Mouse (Mus musculus) ES-E14 (cell line): Measurements from ENCODE around the gene Ica1l. TPM values are rescaled to one million over a fixed set of nuclear protein-coding genes. Genes with fewer than 3 reads are reported as not detected.
"Not testable (repeated sequence)": the region's sequence is repeated elsewhere in the genome, so short reads cannot be mapped to it uniquely, and the experiment has no call there.

Experiments
- DNase-seq: peaks from one replicate; pipeline ENCODE4 v3.0.0-alpha.2; 2013; ENCODE audit warnings: low read depth, low spot score
- H3K27ac ChIP-seq: 2 replicates; pipeline ENCODE4 v1.5.1; 2012; ENCODE audit warnings: low read depth, mild to moderate bottlenecking, low read length, moderate library complexity, mixed read lengths; ENCODE audit not compliant: poor library complexity, insufficient read depth, severe bottlenecking
- H3K36me3 ChIP-seq: 2 replicates; pipeline ENCODE4 v1.6.1; 2012; ENCODE audit warnings: mild to moderate bottlenecking, low read length, moderate library complexity, mixed read lengths; ENCODE audit not compliant: control insufficient read depth, poor library complexity, insufficient read depth, severe bottlenecking
- H3K4me1 ChIP-seq, 2 experiments: fragments of 150-350 bp in 1 of 2; sonication (generic) in 1 of 2; 2 replicates each; pipeline ENCODE4 v1.6.1; 2012; ENCODE audit warnings: low read length in 2 of 2, mild to moderate bottlenecking in 1 of 2, mixed read lengths in 1 of 2; ENCODE audit not compliant: control insufficient read depth in 2 of 2, insufficient read depth in 2 of 2, poor library complexity in 1 of 2
- H3K4me3 ChIP-seq, 2 experiments: fragments of 150-350 bp in 1 of 2; sonication (generic) in 1 of 2; 2 replicates each; pipeline ENCODE4 v1.5.1; 2012; ENCODE audit warnings: low read length in 2 of 2, low read depth in 1 of 2, mild to moderate bottlenecking in 1 of 2, mixed read lengths in 1 of 2; ENCODE audit not compliant: insufficient read depth in 1 of 2, poor library complexity in 1 of 2, severe bottlenecking in 1 of 2
- H3K9ac ChIP-seq: 2 replicates; pipeline ENCODE4 v1.6.1; 2012; ENCODE audit warnings: low read depth, mild to moderate bottlenecking, low read length, mixed read lengths; ENCODE audit not compliant: poor library complexity, insufficient read depth, severe bottlenecking
- H3K9me3 ChIP-seq: fragments of 150-350 bp; sonication (generic); 2 replicates; pipeline ENCODE4 v1.6.1; 2012; ENCODE audit warnings: low read depth, mild to moderate bottlenecking, low read length; ENCODE audit not compliant: control insufficient read depth, insufficient read depth
- CHD2 ChIP-seq: IDR thresholded peaks from 2 replicates; pipeline ENCODE4 v1.6.1; 2014; ENCODE audit warnings: mild to moderate bottlenecking, low read depth, low read length, inconsistent platforms
- HCFC1 ChIP-seq: IDR thresholded peaks from 2 replicates; pipeline ENCODE4 v1.6.1; 2012; ENCODE audit warnings: low read length, inconsistent platforms, borderline replicate concordance; ENCODE audit not compliant: insufficient read depth
- MAFK ChIP-seq: IDR thresholded peaks from 2 replicates; pipeline ENCODE4 v1.6.1; 2014; ENCODE audit warnings: mild to moderate bottlenecking, low read depth, low read length, inconsistent platforms; ENCODE audit not compliant: insufficient read depth
- ZC3H11A ChIP-seq: IDR thresholded peaks from 2 replicates; pipeline ENCODE4 v1.6.1; 2012; ENCODE audit warnings: low read depth, mild to moderate bottlenecking, inconsistent platforms, low read length, borderline replicate concordance
- ZNF384 ChIP-seq: IDR thresholded peaks from 2 replicates; pipeline ENCODE4 v1.6.1; 2012; ENCODE audit warnings: low read depth, low read length, inconsistent platforms
- in situ Hi-C, 2 experiments: fragments of 600-800 bp; cut with MboI; formaldehyde crosslinking; loops; one replicate each; pipeline ENCODE4 v1.15.1; 2025; ENCODE audit warnings: low sequenced_read_pairs in 2 of 2, inconsistent platforms in 1 of 2; ENCODE audit not compliant: unreplicated experiment in 2 of 2
- total RNA-seq: library from RNA; depleted of rRNA; stranded (reverse); fragments of 300-350 nt; gene quantifications from 2 replicates; pipeline ENCODE4 v1.2.3, GENCODE M21; 2012; rRNA removed

Ica1l gene
- 1.3 and 2.5 TPM in 2 replicates for total RNA-seq

DNA sequence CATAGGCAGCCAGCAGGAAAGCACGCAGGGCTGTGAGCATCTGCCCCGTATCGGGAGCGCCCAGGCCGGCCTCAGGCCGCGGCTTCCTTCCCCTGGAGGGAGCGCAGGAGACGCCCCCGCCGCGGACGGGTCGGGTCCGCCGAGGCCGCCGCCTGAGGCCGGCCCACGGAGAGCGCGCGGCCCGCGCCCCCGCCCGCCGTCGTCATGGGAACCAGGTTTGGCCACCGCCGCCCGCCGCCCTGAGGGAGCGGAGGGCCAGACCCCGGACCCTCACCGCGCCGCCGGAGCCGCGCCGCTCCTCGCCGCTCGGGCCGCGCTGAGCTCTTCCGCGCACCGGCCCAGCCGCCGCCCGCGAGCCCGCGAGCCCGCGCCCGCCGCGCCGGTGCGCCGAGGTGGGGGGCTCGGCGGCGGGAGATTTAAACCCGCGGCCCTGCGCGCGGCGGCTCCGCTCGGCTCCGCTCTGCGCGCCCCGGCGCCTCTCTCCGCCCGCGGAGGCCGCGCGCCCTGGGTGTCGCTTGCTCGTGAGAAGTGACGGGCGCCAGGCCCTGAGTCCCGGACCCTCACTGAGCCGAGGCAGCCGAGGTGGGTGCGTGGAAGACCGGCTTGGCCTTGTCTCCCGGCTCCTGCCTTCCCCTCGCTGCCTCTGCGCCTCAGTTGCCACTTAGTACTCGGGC is at the start of gene Ica1l:
Gene Ica1l (minus strand): TSS at position 389 of the 674 bp plus-strand sequence.
- no peak within 1 kb of the TSS for H3K27ac ChIP-seq
- no peak for DNase-seq
- TF ChIP-seq CHD2 (no peak), ZNF384 (no peak), ZC3H11A (no peak), HCFC1 (no peak), MAFK (no peak)
- H3K9ac ChIP-seq, result peak within 1 kb of the TSS; percentile 80
- in situ Hi-C loops, result no loop called here
- H3K36me3 ChIP-seq, result no peaks in the 10 kb centered on the region
- peak within 1 kb of the TSS; percentile 80 to 85 for H3K4me3 ChIP-seq
- H3K4me1 ChIP-seq, result no peaks in the 10 kb centered on the region
- no peaks in the 10 kb centered on the region for H3K9me3 ChIP-seq

GRCm38 (mm10) chr1:60076411-60076810 is 33.4 kb upstream of the Ica1l start:
- Histone ChIP-seq H3K9ac (no peak overlapping the region), H3K9me3 (no peaks in the 10 kb centered on the region), H3K4me3 (no peak overlapping the region), H3K27ac (peak overlapping the region; percentile 1; the same call in 1 of the 2 replicates), H3K4me1 (peaks cover 0 to 4% of the 10 kb centered on the region in 2 experiments; a peak in 2 of 4 replicates), H3K36me3 (peaks cover 20% of the 10 kb centered on the region)
- in situ Hi-C loops, result no loop called here
- no peak for DNase-seq
- no peak for TF ChIP-seq ZC3H11A
- TF ChIP-seq HCFC1, result no peak
- no peak for TF ChIP-seq CHD2
- no peak for TF ChIP-seq MAFK
- TF ChIP-seq ZNF384, result no peak

- Histone ChIP-seq H3K27ac (no peak overlapping the region), H3K4me1 (peaks cover 0 to 4% of the 10 kb centered on the region in 2 experiments; a peak in 2 of 4 replicates), H3K9ac (no peak overlapping the region), H3K4me3 (no peak overlapping the region), H3K9me3 (no peaks in the 10 kb centered on the region), H3K36me3 (peaks cover 18% of the 10 kb centered on the region)
- TF ChIP-seq CHD2, result no peak
- TF ChIP-seq MAFK, result no peak
- TF ChIP-seq ZNF384, result no peak
- no peak for TF ChIP-seq HCFC1
- no peak for TF ChIP-seq ZC3H11A
- DNase-seq, result no peak
- in situ Hi-C loops, result no loop called here
Measured at GRCm38 (mm10) chr1:60075590-60075989, 32.6 kb upstream of the Ica1l start.

- DNase-seq, result no peak
- H3K9ac ChIP-seq, result no peak overlapping the region
- H3K9me3 ChIP-seq, result no peaks in the 10 kb centered on the region
- H3K36me3 ChIP-seq, result peaks cover 16% of the 10 kb centered on the region
- in situ Hi-C loops, result no loop called here
- H3K4me1 ChIP-seq, result peaks cover 0 to 4% of the 10 kb centered on the region in 2 experiments; a peak in 2 of 4 replicates
- H3K4me3 ChIP-seq, result no peak overlapping the region
- TF ChIP-seq HCFC1, result no peak
- no peak for TF ChIP-seq ZC3H11A
- no peak for TF ChIP-seq MAFK
- no peak for TF ChIP-seq CHD2
- TF ChIP-seq ZNF384, result no peak
- no peak overlapping the region for H3K27ac ChIP-seq
Measured at GRCm38 (mm10) chr1:60074935-60075334, 32.0 kb upstream of the Ica1l start.

DNA sequence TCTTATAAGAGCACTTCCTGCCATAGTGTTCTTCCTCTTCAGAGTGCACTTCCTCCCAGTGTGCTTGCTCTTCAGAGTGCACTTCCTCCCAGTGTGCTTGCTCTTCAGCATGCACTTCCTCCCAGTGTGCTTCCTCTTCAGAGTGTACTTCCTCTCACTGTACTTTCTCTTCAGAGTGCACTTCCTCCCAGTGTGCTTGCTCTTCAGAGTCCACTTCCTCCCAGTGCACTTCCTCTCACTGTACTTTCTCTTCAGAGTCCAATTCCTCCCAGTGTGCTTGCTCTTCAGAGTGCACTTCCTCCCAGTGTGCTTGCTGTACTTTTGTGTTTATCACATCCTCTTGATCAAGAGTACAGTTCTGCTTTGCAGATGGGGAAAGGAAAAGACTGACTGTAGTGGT is 27.7 kb upstream of the Ica1l start:
- H3K36me3 ChIP-seq, in situ Hi-C loops, H3K9ac ChIP-seq, H3K9me3 ChIP-seq, H3K4me1 ChIP-seq, DNase-seq, H3K27ac ChIP-seq, H3K4me3 ChIP-seq: not testable (repeated sequence)
